Mouse (Mus musculus) heart, postnatal 0 days (tissue): ENCODE results near the gene Atxn7l3. TPM values are rescaled to one million over a fixed set of nuclear protein-coding genes. Genes with fewer than 3 reads are reported as not detected.

Experiments used
- ATAC-seq: fragments of 200-750 bp; cut with Nextera tagmentation; 2 replicates; pipeline ENCODE4 v1.8.0; 2017; ENCODE audit warnings: low read depth, moderate number of reproducible peaks, moderate library complexity; ENCODE audit not compliant: insufficient read depth
- DNase-seq: peaks from one replicate; pipeline ENCODE4 v3.0.0-alpha.2; 2016; ENCODE audit warnings: low spot score
- H3K27ac ChIP-seq: fragments of 300-500 bp; sonication (generic); 2 replicates; pipeline ENCODE4 v1.5.1; 2014; ENCODE audit warnings: low read depth, mild to moderate bottlenecking
- H3K27me3 ChIP-seq: fragments of 300-500 bp; sonication (generic); 2 replicates; pipeline ENCODE4 v1.6.1; 2014; ENCODE audit warnings: low read length, mixed read lengths; ENCODE audit not compliant: control insufficient read depth, insufficient read depth
- H3K36me3 ChIP-seq: fragments of 300-500 bp; sonication (generic); replicated peaks from 2 replicates; pipeline ENCODE4 v1.6.1; 2014; ENCODE audit warnings: low read length, mixed read lengths; ENCODE audit not compliant: control insufficient read depth, insufficient read depth
- H3K4me1 ChIP-seq: fragments of 300-500 bp; sonication (generic); 2 replicates; pipeline ENCODE4 v1.6.1; 2014; ENCODE audit warnings: antibody characterized with exemption; ENCODE audit not compliant: control insufficient read depth, insufficient read depth
- H3K4me2 ChIP-seq: fragments of 300-500 bp; sonication (generic); 2 replicates; pipeline ENCODE4 v1.6.1; 2014; ENCODE audit warnings: low read depth, mild to moderate bottlenecking, low read length, moderate library complexity
- H3K4me3 ChIP-seq: fragments of 300-500 bp; sonication (generic); 2 replicates; pipeline ENCODE4 v1.5.1; 2014; ENCODE audit warnings: low read depth, low read length
- H3K9ac ChIP-seq: fragments of 300-500 bp; sonication (generic); replicated peaks from 2 replicates; pipeline ENCODE4 v1.6.1; 2014; ENCODE audit warnings: low read depth, low read length, mixed read lengths
- H3K9me3 ChIP-seq: fragments of 300-500 bp; sonication (generic); replicated peaks from 2 replicates; pipeline ENCODE4 v1.6.1; 2016; ENCODE audit warnings: low read length; ENCODE audit not compliant: control insufficient read depth
- CTCF ChIP-seq: IDR thresholded peaks from 2 replicates; pipeline ENCODE4 v1.5.1; 2016; ENCODE audit warnings: antibody characterized with exemption, control low read depth, low read depth
- EP300 ChIP-seq: IDR thresholded peaks from 2 replicates; pipeline ENCODE4 v1.6.1; 2016; ENCODE audit warnings: antibody characterized with exemption, low read depth
- WGBS: fragments of 180-500 bp; shearing (Covaris S2); extraction: QIAGEN DNeasy Blood & Tissue Kit; methylation state at CpG from one replicate; pipeline ENCODE4 v1.1.7; 2014; 5-methylcytosine and 5-hydroxymethylcytosine counted together
- polyA plus RNA-seq: library from polyadenylated mRNA; unstranded; fragments of >200 nt; fragmentation: Nextera tagmentation; extraction: Ambion mirVana; gene quantifications from 2 replicates; pipeline ENCODE4 v1.2.1, GENCODE M21; 2015
- total RNA-seq: library from RNA; depleted of rRNA; stranded (reverse); fragments of >200 nt; gene quantifications from 2 replicates; pipeline ENCODE4 v1.2.3, GENCODE M21; 2014; ENCODE audit warnings: low replicate concordance

Gene Atxn7l3
- total and polyA plus RNA-seq, 2 experiments from 2014 or later = 5.4 to 36.2 TPM

DNA sequence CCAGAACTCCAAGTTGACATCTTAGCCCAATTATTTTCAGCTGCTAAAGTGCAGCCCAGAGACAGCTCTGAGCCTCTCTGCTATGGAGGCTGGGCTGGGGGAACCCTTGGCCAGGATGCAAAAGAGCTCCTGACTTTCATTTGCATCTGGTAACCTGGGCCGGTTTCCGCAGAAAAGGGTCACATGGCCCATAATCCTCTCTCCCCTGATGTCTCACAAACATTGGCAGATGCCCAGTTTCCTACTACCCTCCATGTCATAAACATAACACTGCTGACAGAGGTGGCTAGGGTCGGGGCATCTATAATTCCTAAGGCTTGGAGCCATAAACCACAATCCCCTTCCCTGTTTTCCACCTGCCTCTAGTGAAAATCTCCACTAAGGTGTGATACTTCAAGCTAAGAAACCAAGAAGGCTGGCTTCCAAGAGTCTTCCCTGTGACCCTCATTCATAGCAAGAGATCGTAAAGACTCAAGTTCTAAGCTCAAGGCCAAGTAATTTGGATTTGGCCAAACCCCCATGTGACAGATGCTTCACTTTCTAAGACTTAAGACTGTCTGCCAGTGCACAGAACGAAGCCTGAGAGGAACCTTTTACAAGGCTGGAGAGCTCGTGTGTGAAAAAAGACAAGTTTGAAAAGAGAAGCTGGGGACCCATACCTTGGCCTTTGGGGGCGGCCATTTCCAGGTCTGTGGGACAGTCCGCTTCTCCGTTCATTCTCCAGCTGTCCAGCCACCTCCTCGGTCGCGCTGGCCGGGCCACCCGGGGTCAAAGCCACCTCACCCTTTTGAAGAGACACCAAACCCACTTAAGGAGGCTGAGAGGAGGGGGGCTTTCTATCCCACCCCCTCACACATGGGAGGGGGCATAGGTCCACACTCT lies 19.5 kb upstream of the Atxn7l3 start:
- Histone ChIP-seq H3K9ac (peak overlapping the region; percentile 97), H3K9me3 (no peaks in the 10 kb centered on the region), H3K27me3 (no peaks in the 10 kb centered on the region), H3K27ac (peak overlapping the region; percentile 98), H3K36me3 (peaks cover 35% of the 10 kb centered on the region), H3K4me3 (peak overlapping the region; percentile 90), H3K4me2 (peak overlapping the region; percentile 84), H3K4me1 (peaks cover 5% of the 10 kb centered on the region; the same call in 1 of the 2 replicates)
- DNase-seq (no peak), ATAC-seq (no peak)
- TF ChIP-seq CTCF = no peak
- no peak for TF ChIP-seq EP300
- 16% methylated on average over 14 of the region's 14 CpGs for WGBS

DNA sequence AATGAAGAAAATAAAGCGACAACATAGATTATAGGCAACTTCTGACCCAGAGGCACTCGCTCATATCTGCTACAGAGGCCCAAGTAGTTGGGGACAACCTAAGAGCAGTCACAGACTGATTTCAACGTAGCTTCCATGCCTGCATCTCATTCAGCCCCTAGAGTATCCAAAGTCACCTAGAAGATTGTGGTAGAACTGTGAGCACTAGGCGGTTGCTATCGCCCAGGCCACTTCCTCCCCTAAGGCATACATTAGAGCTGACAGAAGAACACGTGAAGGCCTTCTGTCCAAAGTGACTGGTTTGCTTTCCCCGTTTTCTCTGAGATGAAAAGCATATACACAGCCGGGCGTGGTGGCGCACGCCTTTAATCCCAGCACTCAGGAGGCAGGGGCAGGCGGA lies 17.9 kb upstream of the Atxn7l3 start:
- TF ChIP-seq EP300 = no peak
- no peak for TF ChIP-seq CTCF
- Histone ChIP-seq H3K27ac (no peak overlapping the region), H3K4me1 (peaks cover 5% of the 10 kb centered on the region; the same call in 1 of the 2 replicates), H3K9ac (no peak overlapping the region), H3K27me3 (no peaks in the 10 kb centered on the region), H3K4me2 (no peak overlapping the region), H3K9me3 (no peaks in the 10 kb centered on the region), H3K36me3 (peaks cover 40% of the 10 kb centered on the region), H3K4me3 (no peak overlapping the region)
- 88% methylated on average over 12 of the region's 12 CpGs for WGBS
- no peak for ATAC-seq
- no peak for DNase-seq

- H3K4me3 ChIP-seq = no peak overlapping the region
- no peak overlapping the region for H3K4me2 ChIP-seq
- no peak for DNase-seq
- 87% methylated on average over 6 of the region's 6 CpGs for WGBS
- TF ChIP-seq CTCF (no peak), EP300 (no peak)
- no peaks in the 10 kb centered on the region for H3K9me3 ChIP-seq
- no peak for ATAC-seq
- no peaks in the 10 kb centered on the region for H3K27me3 ChIP-seq
- H3K27ac ChIP-seq = no peak overlapping the region
- peaks cover 5% of the 10 kb centered on the region; the same call in 1 of the 2 replicates for H3K4me1 ChIP-seq
- no peak overlapping the region for H3K9ac ChIP-seq
- H3K36me3 ChIP-seq = peaks cover 47% of the 10 kb centered on the region
Measured at GRCm38 (mm10) chr11:102312586-102312985, 16.2 kb upstream of the Atxn7l3 start.

DNA sequence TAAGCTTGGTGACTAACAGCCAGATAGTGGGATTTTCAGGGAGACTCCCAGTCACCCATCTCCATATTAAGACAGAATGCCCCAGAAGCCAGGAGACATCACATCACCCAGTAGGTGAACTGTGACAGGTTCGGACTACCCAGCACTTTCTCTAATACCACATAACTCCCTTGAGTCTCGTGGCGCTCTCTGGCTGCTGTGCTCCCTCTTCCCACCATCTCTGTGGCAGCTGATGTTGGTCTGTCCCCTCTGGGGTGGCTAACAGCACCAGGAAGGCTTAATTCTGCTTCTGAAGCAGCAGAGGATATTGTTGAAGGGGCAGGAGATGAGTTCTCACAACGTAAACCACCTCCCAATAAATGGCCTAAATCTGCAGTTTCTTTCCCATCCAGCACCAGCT lies 15.5 kb upstream of the Atxn7l3 start:
- no peak for DNase-seq
- Histone ChIP-seq H3K9me3 (no peaks in the 10 kb centered on the region), H3K9ac (no peak overlapping the region), H3K36me3 (peaks cover 53% of the 10 kb centered on the region), H3K4me2 (no peak overlapping the region), H3K27me3 (no peaks in the 10 kb centered on the region), H3K4me3 (no peak overlapping the region), H3K27ac (no peak overlapping the region), H3K4me1 (peaks cover 5% of the 10 kb centered on the region; the same call in 1 of the 2 replicates)
- WGBS = 87% methylated on average over 4 of the region's 4 CpGs
- ATAC-seq = no peak
- no peak for TF ChIP-seq CTCF
- TF ChIP-seq EP300 = no peak

DNA sequence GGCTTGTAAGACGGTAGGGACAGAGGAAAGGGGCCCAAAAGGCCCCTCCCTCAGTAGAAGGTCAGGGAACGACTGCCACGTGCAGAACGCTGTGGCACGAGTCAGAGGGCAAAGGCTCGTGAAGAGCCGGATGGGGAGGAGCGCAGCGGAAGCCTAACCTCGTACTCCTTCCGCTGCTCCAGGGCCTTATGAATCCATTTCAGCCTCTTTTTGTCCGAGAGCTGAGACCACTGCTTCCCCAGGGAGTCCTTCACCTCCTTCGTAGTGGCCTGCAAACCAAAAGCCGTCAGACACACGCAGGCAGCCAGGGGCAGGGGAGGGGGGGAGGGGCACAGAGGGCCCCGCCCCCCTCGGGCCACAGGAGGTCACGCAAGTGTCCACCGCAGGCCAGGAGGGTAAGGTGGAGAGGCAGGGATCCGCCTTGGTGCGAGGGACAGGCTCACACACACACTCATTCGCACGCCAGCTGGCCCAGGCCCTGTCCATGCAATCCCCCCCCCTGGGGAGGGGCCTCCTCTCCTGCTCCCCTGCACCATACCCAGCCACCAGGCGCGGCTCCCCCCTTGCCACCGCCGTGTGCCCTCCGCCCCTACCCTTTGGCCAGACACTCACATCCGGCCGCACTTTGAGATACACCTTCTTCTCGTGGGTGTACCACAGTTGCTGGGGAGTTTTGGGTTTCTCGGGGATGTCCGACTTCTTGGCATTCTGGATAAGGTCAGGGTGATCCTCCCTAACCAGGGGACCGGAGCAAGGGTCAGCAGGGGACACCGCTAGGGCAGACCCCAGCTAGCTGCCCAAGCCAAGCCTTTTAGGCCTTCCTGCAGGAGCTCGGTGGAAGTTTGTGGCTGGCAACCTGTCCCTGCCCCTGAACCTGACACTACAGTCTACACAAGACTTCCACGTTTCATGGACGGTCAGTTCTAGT lies 14.6 kb upstream of the Atxn7l3 start:
- DNase-seq (no peak), ATAC-seq (no peak)
- peaks cover 63% of the 10 kb centered on the region for H3K36me3 ChIP-seq
- H3K9me3 ChIP-seq = no peaks in the 10 kb centered on the region
- H3K4me3 ChIP-seq = no peak overlapping the region
- no peak overlapping the region for H3K27ac ChIP-seq
- no peak overlapping the region for H3K9ac ChIP-seq
- WGBS = 55% methylated on average over 38 of the region's 38 CpGs
- TF ChIP-seq EP300 = no peak
- TF ChIP-seq CTCF = no peak
- 0 out of 2 replicates have a peak, but pooled peaks cover under 1% of the 10 kb centered on the region for H3K4me1 ChIP-seq
- no peak overlapping the region for H3K4me2 ChIP-seq
- H3K27me3 ChIP-seq = no peaks in the 10 kb centered on the region
